Comparison of ENCODE assay signal across 13 mouse cellular contexts in the genomic region with DNA sequence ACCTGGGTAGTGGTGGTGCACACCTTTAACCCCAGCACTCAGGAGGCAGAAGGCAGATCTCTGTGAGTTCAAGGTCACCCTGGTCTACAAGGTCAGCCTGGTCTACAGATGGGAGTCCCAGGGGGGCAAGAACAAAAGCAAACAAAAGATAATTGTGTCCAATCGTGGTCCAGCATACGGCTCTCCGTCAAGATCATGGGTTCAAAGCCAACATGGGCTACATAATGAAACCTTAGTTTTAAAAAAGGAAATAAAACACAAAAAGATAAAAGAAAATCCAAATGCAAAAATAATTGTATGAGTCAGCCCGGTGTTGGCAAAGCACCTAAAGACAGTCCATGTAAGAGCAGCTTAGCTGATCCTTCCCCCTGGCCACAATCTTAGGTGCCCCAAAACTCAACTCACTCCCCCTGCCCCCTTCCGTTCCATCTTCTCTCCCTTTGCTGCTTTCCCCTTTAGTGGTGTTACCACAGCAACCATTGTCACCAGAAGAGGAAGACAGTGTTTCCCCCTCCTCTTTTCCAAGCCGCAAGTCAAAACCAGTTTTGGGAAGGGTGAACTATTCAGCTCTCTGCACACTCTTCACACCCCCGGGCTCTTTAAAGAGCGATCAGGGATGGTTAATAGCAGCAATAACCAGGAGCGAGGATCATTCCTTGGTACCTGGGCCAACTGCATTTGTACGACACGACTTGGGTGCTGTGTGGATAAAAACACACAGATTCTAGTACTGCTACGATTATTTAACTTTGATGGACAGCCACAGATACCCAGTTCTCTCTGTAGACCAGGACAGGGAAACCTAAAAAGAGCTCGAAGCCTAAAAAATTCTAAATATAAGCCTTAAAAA. TPM values are rescaled to one million over a fixed set of nuclear protein-coding genes. Genes with fewer than 3 reads are reported as not detected.
DNase-seq lines count a peak whose midpoint lies in the region; ATAC-seq and TF ChIP-seq lines count a peak whose summit lies in the region.
"Had no signal": no experiment of that assay in that cellular context is flagged by ENCODE, and none has a peak within 500 bp of the region (broad histone marks: within the 10 kb centered on the region; RNA-seq: fewer than 3 reads in every experiment).

No protein-coding gene starts in this region.

- 68% methylated on average over 13 of the region's 13 CpGs for WGBS in heart, embryonic 15.5 days
- 28% methylated on average over 13 of the region's 13 CpGs for WGBS in forebrain, postnatal 0 days
- 16% methylated on average over 13 of the region's 13 CpGs for WGBS in midbrain, embryonic 13.5 days
- 72% methylated on average over 13 of the region's 13 CpGs for WGBS in intestine, embryonic 15.5 days

- intact Hi-C loops in heart, postnatal 14 days (cut with DNase I): no loop called here

- H3K9ac ChIP-seq in heart, embryonic 15.5 days: no peak overlapping the region
- no peak overlapping the region for H3K9ac ChIP-seq in forebrain, postnatal 0 days
- H3K9ac ChIP-seq in midbrain, embryonic 13.5 days (replicated peaks): no peak overlapping the region
- H3K9ac ChIP-seq in intestine, embryonic 15.5 days: no peak overlapping the region

- H3K4me2 ChIP-seq in heart, embryonic 15.5 days: no peak overlapping the region
- H3K4me2 ChIP-seq in forebrain, postnatal 0 days (ENCODE audit: low read depth): peak overlapping the region; percentile 1; the same call in 1 of the 2 replicates
- H3K4me2 ChIP-seq in midbrain, embryonic 13.5 days (replicated peaks): peak overlapping the region; percentile 15; the same call in 1 of the 2 replicates
- H3K4me2 ChIP-seq in intestine, embryonic 15.5 days (replicated peaks): no peak overlapping the region

- no peak for ATAC-seq in heart, embryonic 15.5 days (replicated peaks; ENCODE audit: insufficient number of reproducible peaks, insufficient read depth, low FRiP score, low read depth)
- ATAC-seq in forebrain, postnatal 0 days: peak; percentile 89
- ATAC-seq in midbrain, embryonic 13.5 days: 0 out of 2 replicates have a peak, but pooled peaks have one; percentile 35
- ATAC-seq in intestine, embryonic 15.5 days: no peak

- peaks cover 57% of the 10 kb centered on the region for H3K4me1 ChIP-seq in heart, embryonic 15.5 days (replicated peaks)
- H3K4me1 ChIP-seq in forebrain, postnatal 0 days (ENCODE audit: insufficient read depth): peaks cover under 1% of the 10 kb centered on the region; the same call in 1 of the 2 replicates
- peaks cover 35% of the 10 kb centered on the region for H3K4me1 ChIP-seq in midbrain, embryonic 13.5 days (replicated peaks)
- H3K4me1 ChIP-seq in intestine, embryonic 15.5 days (replicated peaks): peaks cover 30% of the 10 kb centered on the region

- no peaks in the 10 kb centered on the region for H3K36me3 ChIP-seq in heart, embryonic 15.5 days
- no peaks in the 10 kb centered on the region for H3K36me3 ChIP-seq in forebrain, postnatal 0 days (ENCODE audit: insufficient read depth)
- H3K36me3 ChIP-seq in midbrain, embryonic 13.5 days: no peaks in the 10 kb centered on the region
- no peaks in the 10 kb centered on the region for H3K36me3 ChIP-seq in intestine, embryonic 15.5 days

- no peaks in the 10 kb centered on the region; the same call in 1 of the 2 replicates for H3K27me3 ChIP-seq in heart, embryonic 15.5 days
- H3K27me3 ChIP-seq in forebrain, postnatal 0 days (ENCODE audit: insufficient read depth, low read length): peaks cover 8% of the 10 kb centered on the region
- H3K27me3 ChIP-seq in midbrain, embryonic 13.5 days: peaks cover 13% of the 10 kb centered on the region; the same call in 1 of the 2 replicates
- no peaks in the 10 kb centered on the region for H3K27me3 ChIP-seq in intestine, embryonic 15.5 days (replicated peaks)

- no peak for TF ChIP-seq CTCF in forebrain, postnatal 0 days (IDR thresholded peaks at IDR 0.05; ENCODE audit: low read depth)

- DNase-seq in heart, postnatal 14 days: no peak
- peak; percentile 26 for DNase-seq in brain, adult 2 months (ENCODE audit: low read depth, low spot score)
- peak; percentile 46 for DNase-seq in forebrain, postnatal 0 days
- no peak for DNase-seq in layer of hippocampus, adult 9-10 months (ENCODE audit: low spot score)
- no peak for DNase-seq in frontal cortex, postnatal 25 days (ENCODE audit: low spot score in 2 of 2)
- DNase-seq: gastrocnemius, postnatal 10 days; lung, adult 2 months; thymus, postnatal 25 days had no signal

- no peak overlapping the region for H3K4me3 ChIP-seq in heart, embryonic 15.5 days
- no peak overlapping the region for H3K4me3 ChIP-seq in forebrain, postnatal 0 days (ENCODE audit: low read depth, low read length)
- H3K4me3 ChIP-seq in midbrain, embryonic 13.5 days (replicated peaks): no peak overlapping the region
- H3K4me3 ChIP-seq in intestine, embryonic 15.5 days (replicated peaks): no peak overlapping the region

- peak overlapping the region; percentile 95 for H3K27ac ChIP-seq in heart, embryonic 15.5 days
- no peak overlapping the region for H3K27ac ChIP-seq in forebrain, postnatal 0 days (ENCODE audit: low read depth, low read length)
- no peak overlapping the region for H3K27ac ChIP-seq in midbrain, embryonic 13.5 days
- no peak overlapping the region for H3K27ac ChIP-seq in intestine, embryonic 15.5 days

- H3K9me3 ChIP-seq in heart, embryonic 15.5 days (replicated peaks): no peaks in the 10 kb centered on the region
- no peaks in the 10 kb centered on the region for H3K9me3 ChIP-seq in forebrain, postnatal 0 days (ENCODE audit: low read length)
- H3K9me3 ChIP-seq in midbrain, embryonic 13.5 days: no peaks in the 10 kb centered on the region
- no peaks in the 10 kb centered on the region for H3K9me3 ChIP-seq in intestine, embryonic 15.5 days

RNA-seq across cellular contexts. Expression of a gene that starts 8.0 kb away (rescaled TPM):
- 43.0 and 46.4 TPM in 2 replicates for polyA plus RNA-seq in heart, embryonic 15.5 days (2015; fragmentation: Nextera tagmentation; extraction: Ambion mirVana)
- total RNA-seq in heart, postnatal 14 days (2021): 100 to 1,000 TPM; 180 to 188 TPM
- total RNA-seq in forebrain, postnatal 0 days (2014; rRNA removed): 12.3 and 16.2 TPM in 2 replicates
- 31.4 and 33.4 TPM in 2 replicates for polyA plus RNA-seq in forebrain, postnatal 0 days (2015; fragmentation: Nextera tagmentation; extraction: Ambion mirVana)
- 17.0 and 23.0 TPM in 2 replicates for polyA plus RNA-seq in midbrain, embryonic 13.5 days (2015; fragmentation: Nextera tagmentation; extraction: Ambion mirVana)
- polyA plus RNA-seq in intestine, embryonic 15.5 days (2015; fragmentation: Nextera tagmentation; extraction: Ambion mirVana): 16.4 and 18.5 TPM in 2 replicates

RNA-seq across cellular contexts. Expression of a gene that starts 25.7 kb away (rescaled TPM):
- 0.33 and 0.35 TPM in 2 replicates for polyA plus RNA-seq in heart, embryonic 15.5 days (2015; fragmentation: Nextera tagmentation; extraction: Ambion mirVana)
- total RNA-seq in heart, postnatal 14 days (2021): under 1 TPM in 1 of 2 experiments, not detected in 1; 0.14 TPM
- not detected in 2 replicates for total RNA-seq in forebrain, postnatal 0 days (2014; rRNA removed)
- polyA plus RNA-seq in forebrain, postnatal 0 days (2015; fragmentation: Nextera tagmentation; extraction: Ambion mirVana): 0.16 and 0.19 TPM in 2 replicates
- 0.30 and 0.42 TPM in 2 replicates for polyA plus RNA-seq in midbrain, embryonic 13.5 days (2015; fragmentation: Nextera tagmentation; extraction: Ambion mirVana)
- 9.2 and 10.5 TPM in 2 replicates for polyA plus RNA-seq in intestine, embryonic 15.5 days (2015; fragmentation: Nextera tagmentation; extraction: Ambion mirVana)
- total RNA-seq: gastrocnemius, postnatal 10 days had no signal

RNA-seq across cellular contexts. Expression of a gene that starts 34.2 kb away (rescaled TPM):
- polyA plus RNA-seq in heart, embryonic 15.5 days (2015; fragmentation: Nextera tagmentation; extraction: Ambion mirVana): 55.6 and 57.9 TPM in 2 replicates
- total RNA-seq in heart, postnatal 14 days (2021): 10 to 100 TPM; 86.2 to 92.8 TPM
- 46.5 and 62.7 TPM in 2 replicates for total RNA-seq in forebrain, postnatal 0 days (2014; rRNA removed)
- polyA plus RNA-seq in forebrain, postnatal 0 days (2015; fragmentation: Nextera tagmentation; extraction: Ambion mirVana): 39.8 and 41.7 TPM in 2 replicates
- polyA plus RNA-seq in midbrain, embryonic 13.5 days (2015; fragmentation: Nextera tagmentation; extraction: Ambion mirVana): 33.5 and 37.9 TPM in 2 replicates
- 31.4 and 32.0 TPM in 2 replicates for polyA plus RNA-seq in intestine, embryonic 15.5 days (2015; fragmentation: Nextera tagmentation; extraction: Ambion mirVana)

RNA-seq across cellular contexts. Expression of a gene that starts 36.8 kb away (rescaled TPM):
- 9.2 and 43.9 TPM in 2 replicates for polyA plus RNA-seq in heart, embryonic 15.5 days (2015; fragmentation: Nextera tagmentation; extraction: Ambion mirVana)
- total RNA-seq in heart, postnatal 14 days (2021): 1 to 10 TPM; 1.6 to 4.0 TPM
- total RNA-seq in forebrain, postnatal 0 days (2014; rRNA removed): 0.92 and 2.0 TPM in 2 replicates
- 2.7 and 4.0 TPM in 2 replicates for polyA plus RNA-seq in forebrain, postnatal 0 days (2015; fragmentation: Nextera tagmentation; extraction: Ambion mirVana)
- polyA plus RNA-seq in midbrain, embryonic 13.5 days (2015; fragmentation: Nextera tagmentation; extraction: Ambion mirVana): 2.6 and 5.1 TPM in 2 replicates
- 84.7 and 123 TPM in 2 replicates for polyA plus RNA-seq in intestine, embryonic 15.5 days (2015; fragmentation: Nextera tagmentation; extraction: Ambion mirVana)

RNA-seq across cellular contexts. Expression of a gene that starts 37.6 kb away (rescaled TPM):
- 0.63 and 1.7 TPM in 2 replicates for polyA plus RNA-seq in heart, embryonic 15.5 days (2015; fragmentation: Nextera tagmentation; extraction: Ambion mirVana)
- total RNA-seq in heart, postnatal 14 days (2021): 10 to 100 TPM in 1 of 2 experiments, not detected in 1; 18.9 TPM
- total RNA-seq in forebrain, postnatal 0 days (2014; rRNA removed): 0.38 TPM in 1 of 2 replicates, not detected in the other
- 0.30 and 0.67 TPM in 2 replicates for polyA plus RNA-seq in forebrain, postnatal 0 days (2015; fragmentation: Nextera tagmentation; extraction: Ambion mirVana)
- polyA plus RNA-seq in midbrain, embryonic 13.5 days (2015; fragmentation: Nextera tagmentation; extraction: Ambion mirVana): 0.15 and 0.20 TPM in 2 replicates
- polyA plus RNA-seq in intestine, embryonic 15.5 days (2015; fragmentation: Nextera tagmentation; extraction: Ambion mirVana): 1.1 and 1.3 TPM in 2 replicates
- total RNA-seq: left cerebral cortex, adult 18-20 months had no signal
- polyA plus RNA-seq: kidney, embryonic 14.5 days had no signal

Comparison
In these comparisons a context has a peak if more than half of its experiments do, and no peak if none do; other contexts are left out.
1. ATAC-seq: peak in forebrain, postnatal 0 days (single experiment) and midbrain, embryonic 13.5 days (single experiment); none in heart, embryonic 15.5 days (single experiment) and intestine, embryonic 15.5 days (single experiment).
2. H3K4me2 ChIP-seq: peak in forebrain, postnatal 0 days (single experiment) and midbrain, embryonic 13.5 days (single experiment); none in heart, embryonic 15.5 days (single experiment) and intestine, embryonic 15.5 days (single experiment).
3. DNase-seq: peak in brain, adult 2 months (single experiment) and forebrain, postnatal 0 days (single experiment); none in heart, postnatal 14 days (0 of 2), layer of hippocampus, adult 9-10 months (single experiment) and frontal cortex, postnatal 25 days (0 of 2).